Mouse (Mus musculus) forebrain, embryonic 15.5 days (tissue): Measurements from ENCODE around the gene Zdhhc1. TPM values are rescaled to one million over a fixed set of nuclear protein-coding genes. Genes with fewer than 3 reads are reported as not detected.

Experiments
- polyA plus RNA-seq: library from polyadenylated mRNA; unstranded; fragments of >200 nt; fragmentation: Nextera tagmentation; extraction: Ambion mirVana; gene quantifications from 2 replicates; pipeline ENCODE4 v1.2.1, GENCODE M21; 2015

Gene Zdhhc1
- polyA plus RNA-seq, 1 experiment from 2014 or later: 31.3 TPM

Other genes with a start within 250 kb of the Zdhhc1 start
- gene B3gnt9, start 241.7 kb downstream of the Zdhhc1 start, polyA plus RNA-seq: 2.9 and 3.0 TPM in 2 replicates
- gene Tradd, start 232.3 kb downstream of the Zdhhc1 start, polyA plus RNA-seq: 21.1 and 23.7 TPM in 2 replicates
- gene Fbxl8, start 232.3 kb downstream of the Zdhhc1 start, polyA plus RNA-seq: 0.72 and 0.85 TPM in 2 replicates
- 0.15 and 0.34 TPM in 2 replicates for gene Hsf4, start 227.1 kb downstream of the Zdhhc1 start, polyA plus RNA-seq
- 2.0 and 2.2 TPM in 2 replicates for gene Nol3, start 220.8 kb downstream of the Zdhhc1 start, polyA plus RNA-seq
- gene 4931428F04Rik, start 207.0 kb downstream of the Zdhhc1 start, polyA plus RNA-seq: 96.2 and 101 TPM in 2 replicates
- 10.1 and 11.9 TPM in 2 replicates for gene Exoc3l, start 200.8 kb downstream of the Zdhhc1 start, polyA plus RNA-seq
- gene E2f4, start 199.2 kb downstream of the Zdhhc1 start, polyA plus RNA-seq: 44.2 and 48.1 TPM in 2 replicates
- gene Elmo3, start 191.3 kb downstream of the Zdhhc1 start, polyA plus RNA-seq: 0.84 and 0.98 TPM in 2 replicates
- gene Lrrc29, start 170.6 kb downstream of the Zdhhc1 start, polyA plus RNA-seq: 0.59 and 0.83 TPM in 2 replicates
- 116 and 120 TPM in 2 replicates for gene Tmem208, start 170.5 kb downstream of the Zdhhc1 start, polyA plus RNA-seq
- 0.34 and 0.48 TPM in 2 replicates for gene Fhod1, start 148.9 kb downstream of the Zdhhc1 start, polyA plus RNA-seq
- 6.9 and 7.9 TPM in 2 replicates for gene Slc9a5, start 148.1 kb downstream of the Zdhhc1 start, polyA plus RNA-seq
- 1.1 and 1.7 TPM in 2 replicates for gene Plekhg4, start 123.6 kb downstream of the Zdhhc1 start, polyA plus RNA-seq
- 0.10 TPM in 1 of 2 replicates, not detected in the other for gene Kctd19, start 83.4 kb downstream of the Zdhhc1 start, polyA plus RNA-seq
- 0.52 and 0.88 TPM in 2 replicates for gene Lrrc36, start 83.3 kb downstream of the Zdhhc1 start, polyA plus RNA-seq
- gene Tppp3, start 25.4 kb downstream of the Zdhhc1 start, polyA plus RNA-seq: 35.1 and 54.8 TPM in 2 replicates
- 1.4 and 1.7 TPM in 2 replicates for gene Hsd11b2, start 21.9 kb upstream of the Zdhhc1 start, polyA plus RNA-seq
- gene Atp6v0d1, start 69.1 kb upstream of the Zdhhc1 start, polyA plus RNA-seq: 184 and 193 TPM in 2 replicates
- 26.5 and 29.0 TPM in 2 replicates for gene Ripor1, start 108.4 kb upstream of the Zdhhc1 start, polyA plus RNA-seq
- 150 and 152 TPM in 2 replicates for gene Ctcf, start 139.7 kb upstream of the Zdhhc1 start, polyA plus RNA-seq
- 0.47 and 0.69 TPM in 2 replicates for gene Agrp, start 140.5 kb upstream of the Zdhhc1 start, polyA plus RNA-seq
- 12.1 and 12.3 TPM in 2 replicates for gene Carmil2, start 189.4 kb upstream of the Zdhhc1 start, polyA plus RNA-seq
- 105 and 107 TPM in 2 replicates for gene Acd, start 204.2 kb upstream of the Zdhhc1 start, polyA plus RNA-seq
- 47.1 and 52.0 TPM in 2 replicates for gene Pard6a, start 204.2 kb upstream of the Zdhhc1 start, polyA plus RNA-seq
- gene 4933405L10Rik, start 210.8 kb upstream of the Zdhhc1 start, polyA plus RNA-seq: 0.15 TPM in 1 of 2 replicates, not detected in the other
- 17.3 and 19.3 TPM in 2 replicates for gene Enkd1, start 211.3 kb upstream of the Zdhhc1 start, polyA plus RNA-seq